Mouse (Mus musculus) midbrain, embryonic 12.5 days (tissue): Measurements from ENCODE around the gene Fam199x. TPM values are rescaled to one million over a fixed set of nuclear protein-coding genes. Genes with fewer than 3 reads are reported as not detected.
A peak's percentile ranks its signal among the peaks of the same experiment; 100 is the strongest.

Source experiments
- ATAC-seq: fragments of 200-750 bp; cut with Nextera tagmentation; 2 replicates; pipeline ENCODE4 v1.8.0; 2017; ENCODE audit warnings: low read depth, moderate TSS enrichment, moderate library complexity; ENCODE audit not compliant: low FRiP score
- H3K27ac ChIP-seq: fragments of 300-500 bp; sonication (generic); replicated peaks from 2 replicates; pipeline ENCODE4 v1.5.1; 2016; ENCODE audit warnings: mild to moderate bottlenecking
- H3K27me3 ChIP-seq: fragments of 300-500 bp; sonication (generic); 2 replicates; pipeline ENCODE4 v1.6.1; 2016; ENCODE audit warnings: mild to moderate bottlenecking
- H3K36me3 ChIP-seq: fragments of 300-500 bp; sonication (generic); 2 replicates; pipeline ENCODE4 v1.6.1; 2016
- H3K4me1 ChIP-seq: fragments of 300-500 bp; sonication (generic); 2 replicates; pipeline ENCODE4 v1.6.1; 2016
- H3K4me2 ChIP-seq: fragments of 300-500 bp; sonication (generic); replicated peaks from 2 replicates; pipeline ENCODE4 v1.6.1; 2016; ENCODE audit warnings: mild to moderate bottlenecking, moderate library complexity
- H3K4me3 ChIP-seq: fragments of 300-500 bp; sonication (generic); 2 replicates; pipeline ENCODE4 v1.5.1; 2016; ENCODE audit warnings: mild to moderate bottlenecking
- H3K9ac ChIP-seq: fragments of 300-500 bp; sonication (generic); replicated peaks from 2 replicates; pipeline ENCODE4 v1.6.1; 2016; ENCODE audit warnings: mild to moderate bottlenecking, moderate library complexity
- H3K9me3 ChIP-seq: fragments of 300-500 bp; sonication (generic); 2 replicates; pipeline ENCODE4 v1.6.1; 2016; ENCODE audit warnings: mild to moderate bottlenecking
- WGBS: fragments of 180-500 bp; shearing (Covaris S2); methylation state at CpG from one replicate; pipeline ENCODE4 v1.1.7; 2016; 5-methylcytosine and 5-hydroxymethylcytosine counted together
- polyA plus RNA-seq: library from polyadenylated mRNA; unstranded; fragments of >200 nt; fragmentation: Nextera tagmentation; extraction: Ambion mirVana; gene quantifications from 2 replicates; pipeline ENCODE4 v1.2.1, GENCODE M21; 2016

The Fam199x gene
- polyA plus RNA-seq, 1 experiment from 2014 or later: 12.2 TPM

DNA sequence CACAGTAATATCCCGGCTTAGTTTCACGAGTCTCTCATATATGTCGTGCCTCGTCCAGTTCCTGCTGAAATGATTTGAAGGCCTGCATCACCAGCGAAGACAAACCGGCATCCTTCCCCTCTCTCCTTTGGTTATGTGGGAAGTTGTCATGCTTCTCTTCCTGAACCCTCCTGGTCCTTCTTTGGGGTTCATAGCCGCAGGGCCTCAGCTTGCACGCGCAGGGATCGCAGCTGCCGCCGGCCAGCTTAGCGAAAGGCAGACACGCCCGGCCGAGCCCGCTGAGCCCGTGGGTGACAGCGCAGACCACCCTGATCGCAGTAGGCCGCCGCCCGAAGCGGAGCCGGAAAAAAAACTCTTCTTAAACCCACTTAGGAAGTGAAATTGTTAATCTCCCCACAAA, 55.1 kb downstream of the Fam199x start:
- Histone ChIP-seq H3K4me3 (no peak overlapping the region), H3K27me3 (peaks cover 59% of the 10 kb centered on the region), H3K9ac (no peak overlapping the region), H3K27ac (no peak overlapping the region), H3K4me2 (no peak overlapping the region), H3K4me1 (no peaks in the 10 kb centered on the region), H3K36me3 (no peaks in the 10 kb centered on the region), H3K9me3 (no peaks in the 10 kb centered on the region)
- peak; percentile 30; the same call in 1 of the 2 replicates for ATAC-seq
- WGBS: 22% methylated on average over 25 of the region's 25 CpGs

DNA sequence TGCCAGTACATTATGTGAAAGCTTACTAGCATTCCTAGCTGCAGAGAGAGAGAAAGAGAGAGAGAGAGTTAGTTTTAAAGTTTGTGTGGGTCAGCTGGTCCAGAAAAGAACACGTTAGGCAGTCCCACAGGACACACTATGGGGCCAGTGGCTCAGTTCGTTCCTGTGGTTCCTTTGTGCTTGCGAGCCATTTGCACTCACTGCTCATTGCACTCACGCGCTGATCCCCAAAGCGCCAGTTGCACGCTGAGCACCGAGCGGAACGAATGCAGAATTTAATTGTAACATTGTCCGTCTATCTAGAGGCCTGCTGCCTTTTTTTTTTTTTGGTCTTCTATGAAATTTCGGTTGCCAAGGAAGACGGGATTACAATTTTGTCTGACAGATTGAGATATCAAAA, 57.1 kb downstream of the Fam199x start:
- Histone ChIP-seq H3K9me3 (no peaks in the 10 kb centered on the region), H3K4me2 (no peak overlapping the region), H3K36me3 (no peaks in the 10 kb centered on the region), H3K4me1 (no peaks in the 10 kb centered on the region), H3K27ac (no peak overlapping the region), H3K27me3 (peaks cover 45% of the 10 kb centered on the region), H3K9ac (no peak overlapping the region), H3K4me3 (no peak overlapping the region)
- WGBS: 31% methylated on average over 13 of the region's 13 CpGs
- ATAC-seq: peak; percentile 82; the same call in 1 of the 2 replicates

DNA sequence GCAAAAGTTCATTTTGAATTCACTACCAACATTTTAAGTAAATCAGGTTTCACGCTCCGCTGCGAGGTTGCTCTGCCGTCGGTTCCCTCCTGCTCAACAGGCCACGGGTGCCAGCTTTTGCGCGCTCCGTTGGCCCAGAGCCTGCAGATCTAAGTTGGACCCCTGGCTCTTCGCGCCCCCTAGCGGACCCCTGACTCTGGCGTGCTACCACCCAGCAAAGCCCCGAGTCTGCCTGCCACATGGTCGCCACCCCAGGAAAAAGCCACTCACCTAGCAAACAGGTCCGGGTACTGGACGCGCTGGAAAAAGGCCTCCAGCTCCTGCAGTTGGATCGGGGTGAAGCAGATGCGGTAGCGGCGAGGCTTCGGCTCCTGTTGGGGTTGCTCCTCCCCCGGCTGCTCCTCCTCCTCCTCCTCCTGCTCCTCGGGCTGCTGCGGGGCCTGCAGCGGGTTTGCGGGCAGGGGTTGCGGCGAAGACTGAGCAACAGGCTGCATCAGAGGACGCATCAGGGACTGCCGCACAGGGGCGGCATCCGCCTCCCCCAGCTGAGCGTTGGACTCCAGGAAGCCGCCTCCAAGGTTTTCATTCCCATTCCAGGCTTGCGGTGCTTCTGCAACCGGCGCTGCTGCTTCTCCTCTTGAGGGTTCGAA, 68.8 kb downstream of the Fam199x start:
- no peaks in the 10 kb centered on the region for H3K9me3 ChIP-seq
- H3K4me1 ChIP-seq: no peaks in the 10 kb centered on the region
- 0 out of 2 replicates have a peak overlapping the region, but pooled peaks have one; percentile 11 for H3K4me2 ChIP-seq
- H3K27me3 ChIP-seq: peaks cover 89% of the 10 kb centered on the region
- H3K9ac ChIP-seq: no peak overlapping the region
- no peak overlapping the region for H3K27ac ChIP-seq
- ATAC-seq: peak; percentile 73
- 15% methylated on average over 38 of the region's 40 CpGs for WGBS
- H3K36me3 ChIP-seq: no peaks in the 10 kb centered on the region
- H3K4me3 ChIP-seq: 0 out of 2 replicates have a peak overlapping the region, but pooled peaks have one; percentile 7

DNA sequence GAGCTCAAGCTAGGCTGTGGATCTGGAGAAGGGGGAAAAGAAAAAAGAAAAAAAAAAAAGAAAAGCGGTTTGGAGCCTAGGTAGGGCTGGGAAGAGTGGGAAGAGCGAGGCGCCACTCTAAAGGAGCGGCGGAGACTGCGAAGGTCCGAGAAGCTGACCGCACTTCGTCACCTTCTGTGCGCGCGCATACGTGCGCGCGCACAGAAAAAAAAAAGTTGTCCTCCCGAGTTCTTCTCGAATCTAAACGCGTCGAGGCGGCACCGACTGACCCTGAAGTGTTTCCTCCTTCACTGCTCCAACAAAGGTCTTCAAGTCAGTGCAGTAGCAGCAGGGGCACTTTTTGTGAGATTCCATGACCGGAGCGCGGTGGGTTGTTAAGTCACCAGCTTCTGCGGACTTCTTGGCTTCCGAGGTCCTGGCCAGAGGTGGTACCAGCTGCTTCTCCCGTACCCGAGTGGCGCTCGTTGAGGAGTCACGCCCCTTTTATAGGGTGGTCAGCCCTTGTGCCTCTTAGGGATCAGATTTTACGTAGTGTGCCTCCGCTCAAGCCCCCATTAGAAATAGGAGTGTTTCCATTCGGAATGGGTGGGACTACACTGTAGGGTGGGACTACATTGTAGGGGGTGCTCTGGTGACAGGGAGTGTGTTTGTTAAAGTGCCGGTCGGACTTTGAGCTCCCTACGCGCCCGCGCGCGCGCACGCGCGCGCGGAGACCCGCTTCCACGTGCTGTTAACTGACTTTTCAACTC, 70.5 kb downstream of the Fam199x start:
- H3K4me1 ChIP-seq: no peaks in the 10 kb centered on the region
- H3K9ac ChIP-seq: no peak overlapping the region
- H3K4me2 ChIP-seq: peak overlapping the region; percentile 22
- peaks cover 87% of the 10 kb centered on the region for H3K27me3 ChIP-seq
- H3K27ac ChIP-seq: no peak overlapping the region
- H3K36me3 ChIP-seq: no peaks in the 10 kb centered on the region
- peak; percentile 32; the same call in 1 of the 2 replicates for ATAC-seq
- H3K4me3 ChIP-seq: 0 out of 2 replicates have a peak overlapping the region, but pooled peaks have one; percentile 5
- 30% methylated on average over 52 of the region's 52 CpGs for WGBS
- no peaks in the 10 kb centered on the region for H3K9me3 ChIP-seq

GRCm38 (mm10) chrX:137121718-137122117, 72.3 kb downstream of the Fam199x start, which contains the start of gene Esx1:
Gene Esx1, minus strand, starts transcription at chrX:137122083.
- Histone ChIP-seq H3K9me3 (no peaks in the 10 kb centered on the region), H3K27ac (no peak within 1 kb of the TSS), H3K36me3 (no peaks in the 10 kb centered on the region), H3K9ac (no peak within 1 kb of the TSS), H3K4me3 (peak within 1 kb of the TSS; percentile 13; the same call in 1 of the 2 replicates), H3K4me1 (no peaks in the 10 kb centered on the region), H3K27me3 (peaks cover 84% of the 10 kb centered on the region), H3K4me2 (peak within 1 kb of the TSS; percentile 17; the same call in 1 of the 2 replicates)
- ATAC-seq: no peak
- 21% methylated on average over 18 of the region's 21 CpGs for WGBS

GRCm38 (mm10) chrX:137127542-137127941, 78.1 kb downstream of the Fam199x start:
- H3K9me3 ChIP-seq: no peaks in the 10 kb centered on the region
- peak; percentile 47; the same call in 1 of the 2 replicates for ATAC-seq
- H3K9ac ChIP-seq: no peak overlapping the region
- 13% methylated on average over 17 of the region's 17 CpGs for WGBS
- H3K36me3 ChIP-seq: no peaks in the 10 kb centered on the region
- no peaks in the 10 kb centered on the region for H3K4me1 ChIP-seq
- no peak overlapping the region for H3K4me3 ChIP-seq
- H3K27me3 ChIP-seq: peaks cover 57% of the 10 kb centered on the region
- no peak overlapping the region for H3K4me2 ChIP-seq
- H3K27ac ChIP-seq: no peak overlapping the region

Other genes starting within 250 kb of the Fam199x start
- 8.1 and 9.3 TPM in 2 replicates for gene Plp1, start 226.9 kb upstream of the Fam199x start, polyA plus RNA-seq
- 8.1 and 9.0 TPM in 2 replicates for gene Rab9b, start 180.8 kb upstream of the Fam199x start, polyA plus RNA-seq
- not detected in 2 replicates for gene H2bfm, start 122.3 kb upstream of the Fam199x start, polyA plus RNA-seq
- gene Tmsb15b2, start 74.1 kb upstream of the Fam199x start, polyA plus RNA-seq: 58.2 and 64.8 TPM in 2 replicates
- gene Tmsb15l, start 72.7 kb upstream of the Fam199x start, polyA plus RNA-seq: 7.8 and 9.3 TPM in 2 replicates
- 23.9 and 24.7 TPM in 2 replicates for gene Tmsb15b1, start 72.7 kb upstream of the Fam199x start, polyA plus RNA-seq
- gene Zcchc18, start 56.4 kb upstream of the Fam199x start, polyA plus RNA-seq: 106 and 119 TPM in 2 replicates
- 12.4 and 12.6 TPM in 2 replicates for gene Slc25a53, start 11.3 kb upstream of the Fam199x start, polyA plus RNA-seq
- gene Esx1, start 72.5 kb downstream of the Fam199x start, polyA plus RNA-seq: not detected in 2 replicates